Mouse (Mus musculus) limb, embryonic 11.5 days (tissue): ENCODE results near the gene Rfc5. TPM values are rescaled to one million over a fixed set of nuclear protein-coding genes. Genes with fewer than 3 reads are reported as not detected.
A peak's percentile ranks its signal among the peaks of the same experiment; 100 is the strongest.

Experiments
- ATAC-seq: fragments of 200-750 bp; cut with Nextera tagmentation; 2 replicates; pipeline ENCODE4 v1.8.0; 2017; ENCODE audit warnings: low read depth; ENCODE audit not compliant: insufficient number of reproducible peaks, low FRiP score, low TSS enrichment
- DNase-seq: peaks from one replicate; pipeline ENCODE4 v3.0.0-alpha.2; 2015; ENCODE audit warnings: low spot score
- H3K27ac ChIP-seq: fragments of 300-500 bp; sonication (generic); replicated peaks from 2 replicates; pipeline ENCODE4 v1.5.1; 2014; ENCODE audit warnings: low read depth, mild to moderate bottlenecking, low read length
- H3K27me3 ChIP-seq: fragments of 300-500 bp; sonication (generic); 2 replicates; pipeline ENCODE4 v1.6.1; 2014; ENCODE audit warnings: mild to moderate bottlenecking, low read length, mixed read lengths; ENCODE audit not compliant: control insufficient read depth, insufficient read depth
- H3K36me3 ChIP-seq: fragments of 300-500 bp; sonication (generic); 2 replicates; pipeline ENCODE4 v1.6.1; 2014; ENCODE audit warnings: mild to moderate bottlenecking, low read length, moderate library complexity, mixed read lengths; ENCODE audit not compliant: control insufficient read depth, insufficient read depth
- H3K4me1 ChIP-seq: fragments of 300-500 bp; sonication (generic); 2 replicates; pipeline ENCODE4 v1.6.1; 2014; ENCODE audit warnings: low read length, mixed read lengths; ENCODE audit not compliant: control insufficient read depth, insufficient read depth
- H3K4me2 ChIP-seq: fragments of 300-500 bp; sonication (generic); 2 replicates; pipeline ENCODE4 v1.6.1; 2014; ENCODE audit warnings: low read depth, mild to moderate bottlenecking, moderate library complexity; ENCODE audit not compliant: severe bottlenecking
- H3K4me3 ChIP-seq: fragments of 300-500 bp; sonication (generic); 2 replicates; pipeline ENCODE4 v1.5.1; 2014; ENCODE audit warnings: low read depth, low read length
- H3K9ac ChIP-seq: fragments of 300-500 bp; sonication (generic); 2 replicates; pipeline ENCODE4 v1.6.1; 2014; ENCODE audit warnings: mild to moderate bottlenecking, low read length
- H3K9me3 ChIP-seq: fragments of 300-500 bp; sonication (generic); 2 replicates; pipeline ENCODE4 v1.6.1; 2016; ENCODE audit warnings: low read length; ENCODE audit not compliant: control insufficient read depth
- WGBS: fragments of 180-500 bp; shearing (Covaris S2); extraction: QIAGEN DNeasy Blood & Tissue Kit; methylation state at CpG from one replicate; pipeline ENCODE4 v1.1.7; 2014; 5-methylcytosine and 5-hydroxymethylcytosine counted together
- polyA plus RNA-seq: library from polyadenylated mRNA; unstranded; fragments of >200 nt; fragmentation: Nextera tagmentation; extraction: Ambion mirVana; gene quantifications from 2 replicates; pipeline ENCODE4 v1.2.1, GENCODE M21; 2014

Gene Rfc5
- polyA plus RNA-seq, 1 experiment from 2014 or later: 121 TPM

- 94% methylated on average over 13 of the region's 13 CpGs for WGBS
- Histone ChIP-seq H3K9me3 (no peaks in the 10 kb centered on the region), H3K36me3 (peaks cover 11% of the 10 kb centered on the region), H3K27me3 (no peaks in the 10 kb centered on the region), H3K4me1 (no peaks in the 10 kb centered on the region), H3K9ac (no peak overlapping the region), H3K4me3 (no peak overlapping the region), H3K4me2 (no peak overlapping the region), H3K27ac (no peak overlapping the region)
- ATAC-seq: no peak
- no peak for DNase-seq
These were observed 22.8 kb downstream of the Rfc5 start for GRCm38 (mm10) chr5:117365904-117366561.

- Histone ChIP-seq H3K36me3 (peaks cover 9% of the 10 kb centered on the region), H3K4me2 (no peak overlapping the region), H3K9ac (no peak overlapping the region), H3K4me1 (peaks cover 9% of the 10 kb centered on the region), H3K9me3 (no peaks in the 10 kb centered on the region), H3K27me3 (no peaks in the 10 kb centered on the region), H3K27ac (no peak overlapping the region), H3K4me3 (no peak overlapping the region)
- DNase-seq (no peak), ATAC-seq (no peak)
- WGBS: 84% methylated on average over 3 of the region's 3 CpGs
These were observed 24.0 kb downstream of the Rfc5 start for GRCm38 (mm10) chr5:117364821-117365220.

GRCm38 (mm10) chr5:117363066-117363782 is 25.6 kb downstream of the Rfc5 start:
- ATAC-seq: no peak

GRCm38 (mm10) chr5:117361590-117361989 is 27.3 kb downstream of the Rfc5 start:
- H3K4me1 ChIP-seq: peaks cover 13% of the 10 kb centered on the region
- H3K27ac ChIP-seq: no peak overlapping the region

More at GRCm38 (mm10) chr5:117363066-117363782, 25.6 kb downstream of the Rfc5 start:
- DNase-seq: no peak
- no peaks in the 10 kb centered on the region for H3K27me3 ChIP-seq
- no peak overlapping the region for H3K4me3 ChIP-seq
- WGBS: 72% methylated on average over 15 of the region's 15 CpGs
- H3K9me3 ChIP-seq: no peaks in the 10 kb centered on the region
- H3K4me1 ChIP-seq: peaks cover 13% of the 10 kb centered on the region
- H3K9ac ChIP-seq: no peak overlapping the region
- H3K36me3 ChIP-seq: peaks cover 2% of the 10 kb centered on the region; the same call in 1 of the 2 replicates
- H3K4me2 ChIP-seq: no peak overlapping the region
- H3K27ac ChIP-seq: no peak overlapping the region

GRCm38 (mm10) chr5:117360631-117361541 is 28.0 kb downstream of the Rfc5 start:
- Histone ChIP-seq H3K27ac (no peak overlapping the region), H3K27me3 (no peaks in the 10 kb centered on the region), H3K36me3 (no peaks in the 10 kb centered on the region; the same call in 1 of the 2 replicates), H3K4me2 (no peak overlapping the region), H3K4me1 (peaks cover 13% of the 10 kb centered on the region), H3K9me3 (no peaks in the 10 kb centered on the region), H3K9ac (no peak overlapping the region), H3K4me3 (no peak overlapping the region)
- ATAC-seq (no peak), DNase-seq (no peak)
- WGBS: 45% methylated on average over 13 of the region's 13 CpGs

More at GRCm38 (mm10) chr5:117361590-117361989, 27.3 kb downstream of the Rfc5 start:
- no peak overlapping the region for H3K4me3 ChIP-seq
- H3K9me3 ChIP-seq: no peaks in the 10 kb centered on the region
- H3K9ac ChIP-seq: no peak overlapping the region
- DNase-seq (no peak), ATAC-seq (no peak)
- 91% methylated on average over 4 of the region's 4 CpGs for WGBS
- H3K27me3 ChIP-seq: no peaks in the 10 kb centered on the region
- no peak overlapping the region for H3K4me2 ChIP-seq
- no peaks in the 10 kb centered on the region; the same call in 1 of the 2 replicates for H3K36me3 ChIP-seq

- H3K4me3 ChIP-seq: no peak overlapping the region
- H3K4me2 ChIP-seq: no peak overlapping the region
- no peak overlapping the region for H3K9ac ChIP-seq
- ATAC-seq (no peak), DNase-seq (no peak)
- no peaks in the 10 kb centered on the region for H3K36me3 ChIP-seq
- H3K9me3 ChIP-seq: no peaks in the 10 kb centered on the region
- WGBS: 56% methylated on average over 13 of the region's 13 CpGs
- H3K4me1 ChIP-seq: peaks cover 13% of the 10 kb centered on the region
- no peaks in the 10 kb centered on the region for H3K27me3 ChIP-seq
- no peak overlapping the region for H3K27ac ChIP-seq
These were observed 28.7 kb downstream of the Rfc5 start for GRCm38 (mm10) chr5:117360228-117360515.

GRCm38 (mm10) chr5:117359497-117360227 is 29.2 kb downstream of the Rfc5 start:
- no peak for ATAC-seq
- 50% methylated on average over 7 of the region's 7 CpGs for WGBS
- no peaks in the 10 kb centered on the region for H3K27me3 ChIP-seq
- no peak overlapping the region for H3K4me3 ChIP-seq
- no peaks in the 10 kb centered on the region for H3K9me3 ChIP-seq
- H3K36me3 ChIP-seq: no peaks in the 10 kb centered on the region
- no peak overlapping the region for H3K9ac ChIP-seq
- H3K4me2 ChIP-seq: no peak overlapping the region
- peaks cover 13% of the 10 kb centered on the region for H3K4me1 ChIP-seq
- DNase-seq: no peak
- H3K27ac ChIP-seq: no peak overlapping the region

- 34% methylated on average over 11 of the region's 11 CpGs for WGBS
- no peaks in the 10 kb centered on the region for H3K9me3 ChIP-seq
These were observed 30.1 kb downstream of the Rfc5 start for GRCm38 (mm10) chr5:117358725-117359124.

More at GRCm38 (mm10) chr5:117358725-117359124, 30.1 kb downstream of the Rfc5 start:
- Histone ChIP-seq H3K4me1 (peaks cover 13% of the 10 kb centered on the region), H3K9ac (no peak overlapping the region), H3K27ac (no peak overlapping the region), H3K27me3 (no peaks in the 10 kb centered on the region), H3K4me3 (no peak overlapping the region), H3K36me3 (no peaks in the 10 kb centered on the region), H3K4me2 (no peak overlapping the region; the same call in 1 of the 2 replicates)
- no peak for ATAC-seq
- DNase-seq: peak; percentile 76
